Mouse (Mus musculus) retina, adult 2 months (tissue): ENCODE results near the gene Mrps35.

Experiments used
- DNase-seq: peaks from one replicate; pipeline ENCODE4 v3.0.0-alpha.2; 2012; ENCODE audit warnings: low read depth, low spot score

The Mrps35 gene

DNA sequence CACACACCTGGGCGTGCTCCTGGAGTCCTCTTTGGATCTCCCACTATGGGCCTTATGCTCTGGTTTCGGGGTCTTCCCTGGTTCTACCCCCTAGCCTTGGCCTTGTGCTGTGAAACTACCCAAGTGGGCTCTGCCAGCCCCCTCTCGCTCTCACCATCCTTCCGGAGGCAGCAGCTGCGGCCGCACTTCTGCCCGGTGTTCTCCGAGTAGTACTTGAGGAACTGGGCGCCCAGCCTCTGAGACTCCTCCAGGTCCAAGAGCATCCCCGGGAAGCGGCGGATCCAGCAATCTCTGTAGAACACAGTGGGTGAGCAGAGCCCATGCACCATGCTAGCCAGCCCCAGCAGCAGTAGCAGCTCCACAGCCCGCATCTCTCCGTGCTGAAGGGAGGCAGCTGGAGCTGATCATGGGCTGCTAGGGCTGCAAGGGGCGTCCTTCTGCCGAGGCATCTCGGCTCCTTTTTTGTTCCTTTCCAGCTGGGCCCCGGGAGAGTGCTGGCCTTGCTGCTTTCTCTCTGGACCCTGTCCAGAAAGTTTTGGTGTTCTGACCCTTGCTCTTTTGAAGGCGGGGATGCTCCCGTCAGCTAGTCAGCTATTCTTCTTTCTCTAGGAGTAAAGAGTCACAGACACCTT is 44.1 kb downstream of the Mrps35 start, which contains the start of gene Mansc4:
TSS of gene Mansc4 (minus strand) at position 439 of the 632 bp plus-strand sequence.
- DNase-seq, result no peak

DNA sequence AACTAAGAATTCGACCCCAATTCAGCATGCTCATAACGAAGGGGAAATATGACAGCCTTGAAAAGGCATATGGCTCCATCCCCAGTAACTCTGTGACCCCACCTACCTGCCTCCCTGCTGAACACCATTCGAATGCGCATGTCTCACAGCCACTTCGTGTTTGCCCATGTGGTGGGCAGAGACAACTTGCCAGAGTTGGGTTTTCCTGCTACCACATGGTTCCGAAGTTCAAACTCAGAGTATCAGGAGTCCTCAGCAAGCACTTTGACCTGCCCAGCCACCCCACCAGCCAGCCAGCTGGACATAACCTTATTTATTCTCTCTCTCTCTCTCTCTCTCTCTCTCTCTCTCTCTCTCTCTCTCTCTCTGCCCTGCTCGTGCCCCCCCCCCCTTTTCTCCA is 45.2 kb downstream of the Mrps35 start:
- DNase-seq, result no peak

DNA sequence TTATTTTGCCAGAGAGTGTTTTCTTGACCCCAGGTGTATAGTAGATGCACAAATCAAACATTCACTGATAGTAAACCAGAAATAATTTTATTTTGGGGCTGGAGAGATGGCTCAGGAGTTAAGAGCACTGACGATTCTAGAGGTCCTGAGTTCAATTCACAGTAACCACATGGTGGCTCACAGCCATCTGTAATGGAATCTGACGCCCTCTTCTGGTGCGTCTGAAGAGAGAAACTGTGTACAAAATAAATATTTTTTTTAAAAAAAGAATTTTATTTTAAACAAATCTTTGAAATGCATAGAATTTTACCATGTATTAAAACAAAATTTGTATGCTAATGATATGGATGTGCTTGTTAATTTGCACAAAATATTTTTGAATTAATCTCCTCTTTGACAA is 46.0 kb downstream of the Mrps35 start:
- no peak for DNase-seq

DNA sequence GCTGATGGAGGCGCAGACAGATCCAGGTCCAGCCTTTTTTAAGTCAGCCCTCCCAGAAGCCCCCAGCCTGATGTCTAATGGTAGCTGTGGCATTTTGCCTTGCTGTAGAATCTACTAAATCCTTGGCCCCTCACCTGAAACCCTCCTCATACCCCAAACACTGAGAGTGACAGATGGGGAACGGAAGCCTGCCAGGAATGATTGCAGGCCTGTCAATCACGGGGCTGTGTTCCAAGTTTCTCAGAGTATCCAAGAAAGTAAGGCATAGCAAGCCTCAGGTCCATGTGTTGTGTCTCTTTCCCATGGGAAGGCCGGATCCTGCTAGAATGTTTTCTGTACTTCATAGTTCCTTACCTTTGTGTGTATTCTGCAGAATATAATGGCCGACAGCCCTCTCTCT is 47.6 kb downstream of the Mrps35 start:
- DNase-seq, result no peak

DNA sequence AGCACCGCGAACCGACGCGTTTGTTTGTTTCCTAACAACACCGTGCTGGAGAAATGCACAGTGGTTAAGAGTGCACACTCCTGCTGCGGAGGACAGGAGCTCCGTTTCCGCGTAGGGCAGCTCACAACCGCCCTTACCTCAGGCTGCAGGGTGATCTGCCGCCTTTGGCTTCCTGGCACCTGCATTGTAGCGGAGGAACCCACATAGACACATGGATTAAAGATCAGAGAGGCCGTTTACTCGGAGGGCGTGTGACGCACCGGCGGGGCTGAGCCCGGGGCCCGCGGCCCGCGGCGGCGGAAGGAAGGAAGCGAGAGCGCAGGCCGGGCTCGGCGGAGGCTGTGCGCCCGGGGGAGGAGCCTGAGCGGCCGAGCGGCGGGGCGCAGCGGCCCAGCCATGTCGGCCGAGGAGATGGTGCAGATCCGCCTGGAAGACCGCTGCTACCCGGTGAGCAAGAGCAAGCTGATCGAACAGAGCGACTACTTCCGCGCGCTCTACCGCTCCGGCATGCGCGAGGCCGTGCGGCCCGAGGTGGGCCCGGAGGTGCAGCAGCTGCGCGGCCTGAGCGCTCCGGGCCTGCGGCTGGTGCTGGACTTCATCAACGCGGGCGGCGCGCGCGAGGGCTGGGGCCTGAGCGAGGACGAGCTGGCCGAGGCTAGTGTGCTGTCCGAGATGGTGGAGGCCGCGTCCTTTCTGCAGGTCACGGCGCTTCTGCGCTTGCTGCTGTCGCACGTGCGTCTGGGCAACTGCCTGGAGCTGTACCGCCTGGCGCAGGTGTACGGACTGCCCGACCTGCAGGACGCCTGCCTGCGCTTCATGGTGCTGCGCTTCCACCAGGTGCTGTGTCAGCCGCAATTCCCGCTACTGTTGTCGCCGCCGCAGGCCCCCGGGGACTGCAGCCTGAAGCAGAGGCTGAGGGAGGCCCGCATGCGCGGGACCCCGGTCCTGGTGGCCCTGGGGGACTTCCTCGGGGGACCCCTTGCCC is 48.9 kb downstream of the Mrps35 start, which contains the start of gene Klhl42:
TSS of gene Klhl42 (plus strand) at position 244 of the 985 bp plus-strand sequence.
- DNase-seq, result peak; percentile 9

DNA sequence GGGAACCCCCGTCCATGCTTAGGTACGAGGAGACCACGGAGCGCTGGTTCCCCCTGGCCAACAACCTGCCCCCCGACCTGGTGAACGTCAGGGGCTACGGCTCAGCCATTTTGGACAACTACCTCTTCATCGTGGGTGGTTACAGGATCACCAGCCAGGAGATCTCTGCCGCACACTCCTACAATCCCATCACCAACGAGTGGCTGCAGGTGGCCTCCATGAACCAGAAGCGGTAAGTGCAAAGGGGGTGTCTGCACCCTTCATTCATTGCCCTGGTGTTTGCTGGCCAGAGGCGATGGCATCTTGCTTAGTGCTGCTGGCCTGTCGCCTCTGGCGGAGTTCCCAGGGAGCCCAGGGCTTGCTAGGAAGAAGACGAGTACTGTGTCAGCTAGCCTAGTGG is 49.6 kb downstream of the Mrps35 start:
- no peak for DNase-seq

DNA sequence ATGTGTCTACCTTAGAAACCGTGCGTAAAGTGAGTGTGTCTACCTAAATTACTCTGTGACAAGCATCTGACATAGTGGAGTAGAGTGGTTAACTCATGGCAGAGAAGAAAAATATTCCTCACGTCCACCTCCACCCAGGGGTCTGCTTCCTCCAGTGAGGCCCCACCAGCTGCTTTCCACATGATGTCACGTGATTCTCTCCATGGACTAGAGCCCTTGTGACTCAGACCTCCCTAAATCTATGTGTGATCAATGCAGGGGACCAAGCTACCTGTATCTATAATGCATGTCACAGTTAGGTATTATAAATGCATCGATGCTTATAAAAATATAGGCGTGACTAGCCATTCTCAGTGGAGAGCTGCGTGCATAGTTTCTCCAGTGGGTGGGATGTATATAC is 52.2 kb downstream of the Mrps35 start:
- DNase-seq, result no peak

DNA sequence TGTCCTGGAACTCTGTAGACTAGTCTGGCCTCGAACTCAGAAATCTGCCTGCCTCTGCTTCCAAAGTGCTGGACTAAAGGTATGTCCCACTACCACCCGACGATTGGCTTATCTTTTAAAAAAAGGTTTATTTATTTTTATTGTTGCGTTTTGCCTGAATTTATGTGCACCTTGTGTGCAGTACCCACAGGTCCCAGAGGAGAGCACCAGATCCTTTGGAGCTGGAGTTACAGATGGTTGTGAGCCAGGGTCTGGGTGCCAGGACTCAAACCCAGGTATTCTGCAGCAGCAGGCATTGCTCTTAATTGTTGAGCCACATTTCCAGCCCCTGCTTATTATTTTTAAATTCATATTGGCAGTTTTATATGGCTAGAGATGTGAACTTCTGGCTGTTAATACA is 53.5 kb downstream of the Mrps35 start:
- DNase-seq, result no peak

DNA sequence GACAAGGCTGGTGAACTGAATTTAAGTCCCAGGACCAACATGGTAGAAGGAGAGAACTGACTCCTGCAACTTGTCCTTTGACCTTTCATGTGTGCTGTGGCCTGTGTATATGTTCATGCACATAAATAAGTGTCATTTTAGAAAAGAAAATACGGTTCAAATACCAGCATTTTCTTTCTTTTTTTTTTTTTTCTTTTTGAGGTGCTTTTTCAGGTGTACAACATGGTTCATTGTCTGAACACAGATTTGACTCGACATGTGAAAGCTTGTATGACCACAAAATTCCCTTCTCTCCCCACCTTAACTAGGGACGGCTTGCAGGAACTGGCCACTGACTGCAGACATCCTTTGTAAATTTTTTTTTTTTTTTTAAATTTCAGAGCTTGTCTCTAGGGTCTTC is 54.4 kb downstream of the Mrps35 start:
- no peak for DNase-seq

DNA sequence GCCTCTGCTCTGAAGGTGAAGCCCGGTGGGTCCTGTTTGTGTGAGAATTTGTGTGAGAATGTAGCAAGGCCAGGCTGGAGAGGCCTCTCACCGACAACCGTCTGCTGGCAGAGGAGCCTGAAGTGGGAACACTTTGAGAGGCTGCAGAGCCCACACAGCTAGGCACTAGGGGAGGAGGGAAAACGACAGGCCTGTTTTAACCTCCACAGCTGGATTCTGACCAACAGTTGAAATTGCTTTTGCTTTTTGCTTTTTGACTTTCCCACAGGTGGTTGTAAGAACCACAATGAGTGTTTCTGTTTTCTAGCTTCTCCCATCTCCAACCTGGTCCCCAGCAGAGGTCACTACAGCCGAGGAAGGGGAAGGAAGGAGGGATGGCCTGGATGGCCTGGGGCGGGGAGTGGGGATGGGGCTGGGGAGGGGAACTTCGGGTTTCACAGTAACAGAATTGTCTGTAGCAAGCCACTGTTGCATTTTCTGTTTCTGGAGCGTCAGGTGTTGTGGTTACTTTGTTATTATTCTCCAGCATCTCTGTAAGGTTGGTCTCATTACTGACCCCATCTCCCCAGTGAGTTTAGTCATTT is 54.9 kb downstream of the Mrps35 start:
- DNase-seq, result no peak

DNA sequence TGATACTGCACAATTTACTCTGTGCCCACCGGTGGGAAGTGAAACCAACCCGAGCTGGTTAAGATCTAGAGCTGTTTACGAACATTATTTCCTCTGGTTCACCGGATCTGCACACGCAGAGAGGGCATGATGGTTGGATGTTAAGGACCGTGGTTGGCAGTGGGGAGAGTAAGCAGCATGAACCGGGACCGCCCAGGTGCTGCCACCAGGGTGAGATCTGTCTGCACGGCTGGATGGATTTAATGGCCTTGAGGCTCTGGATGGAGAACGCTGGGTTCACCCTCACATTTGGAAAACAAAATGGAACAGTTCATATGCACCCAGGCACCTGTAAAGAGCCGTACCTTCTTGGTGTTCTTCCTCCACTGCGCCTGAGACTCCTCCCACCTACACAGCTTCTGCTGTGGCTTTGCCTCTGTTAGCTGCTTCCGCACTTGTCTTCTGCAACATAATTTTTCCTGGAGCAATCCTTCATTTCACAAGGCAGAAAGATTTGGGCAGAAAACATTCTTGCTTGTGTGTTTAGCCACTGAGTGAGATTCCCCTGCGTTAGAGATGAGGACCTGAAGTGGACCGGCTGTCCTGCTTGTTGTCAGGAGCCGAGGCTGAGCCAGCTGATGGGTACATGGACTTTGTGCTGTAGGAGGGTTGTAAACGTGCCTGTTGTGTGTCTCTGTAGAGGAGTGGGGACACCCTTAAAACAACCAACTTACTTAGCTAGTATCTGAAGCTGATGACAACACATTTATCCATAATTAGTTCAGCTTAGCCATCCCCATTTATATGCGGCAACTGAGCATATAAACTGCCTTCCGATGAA is 57.1 kb downstream of the Mrps35 start:
- no peak for DNase-seq

DNA sequence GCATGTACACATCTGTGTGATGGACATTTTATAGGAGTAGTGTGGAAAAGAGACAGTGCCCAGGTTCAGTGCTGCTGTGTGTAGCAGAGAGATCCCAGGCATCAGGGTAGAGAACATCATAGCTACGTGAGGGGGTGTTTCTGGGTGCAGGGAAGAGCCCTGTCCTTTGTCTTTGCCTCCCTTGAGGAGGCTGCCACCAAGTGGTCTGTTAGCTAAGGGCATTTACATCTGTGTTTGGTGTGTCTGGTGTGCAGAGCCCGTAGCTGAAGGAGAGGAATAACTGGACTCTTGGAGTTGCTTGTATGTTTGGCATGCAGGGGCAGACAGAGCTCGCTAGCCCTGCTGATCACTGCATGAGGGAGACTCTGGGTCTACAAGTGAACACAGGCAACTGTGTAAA is 59.7 kb downstream of the Mrps35 start:
- DNase-seq, result no peak

DNA sequence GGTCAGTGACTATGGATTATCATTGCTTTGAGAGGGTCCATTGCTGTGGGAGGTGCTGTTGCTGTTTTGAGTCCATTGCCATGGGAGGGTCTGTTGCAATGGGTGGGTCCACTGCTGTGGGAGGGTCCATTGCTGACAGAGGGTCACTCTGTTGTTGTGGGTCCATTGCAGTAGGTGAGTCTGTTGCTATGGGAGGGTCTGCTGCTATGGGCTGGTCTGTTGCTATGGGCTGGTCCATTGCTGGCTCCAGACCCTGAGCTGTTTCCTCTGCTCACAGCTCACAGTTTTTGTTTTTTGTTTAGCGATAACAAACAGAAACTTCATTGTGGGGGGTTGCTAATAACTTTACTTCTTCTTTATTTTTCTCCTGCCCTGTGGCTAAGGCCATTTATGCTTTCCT is 63.0 kb downstream of the Mrps35 start:
- DNase-seq, result no peak

DNA sequence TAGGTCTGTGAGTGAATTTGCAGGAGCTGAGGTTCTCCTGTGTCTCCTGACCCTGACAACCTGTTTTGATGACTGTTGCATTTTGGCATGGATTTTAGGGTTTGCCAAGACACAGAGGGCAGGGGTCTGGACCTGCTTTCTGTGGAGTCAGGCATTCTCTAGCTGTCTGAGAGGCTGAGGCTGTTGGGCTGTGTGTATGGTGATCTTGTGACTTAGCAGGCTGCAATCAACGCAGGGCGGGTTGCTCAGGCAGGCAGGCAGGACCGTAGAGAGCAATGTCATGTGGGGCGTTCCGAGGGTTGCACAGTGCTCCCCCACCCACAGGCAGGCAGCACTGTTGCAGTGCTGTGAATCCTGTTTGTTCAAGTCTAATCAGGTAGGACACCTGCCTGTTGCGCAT is 64.2 kb downstream of the Mrps35 start:
- no peak for DNase-seq

DNA sequence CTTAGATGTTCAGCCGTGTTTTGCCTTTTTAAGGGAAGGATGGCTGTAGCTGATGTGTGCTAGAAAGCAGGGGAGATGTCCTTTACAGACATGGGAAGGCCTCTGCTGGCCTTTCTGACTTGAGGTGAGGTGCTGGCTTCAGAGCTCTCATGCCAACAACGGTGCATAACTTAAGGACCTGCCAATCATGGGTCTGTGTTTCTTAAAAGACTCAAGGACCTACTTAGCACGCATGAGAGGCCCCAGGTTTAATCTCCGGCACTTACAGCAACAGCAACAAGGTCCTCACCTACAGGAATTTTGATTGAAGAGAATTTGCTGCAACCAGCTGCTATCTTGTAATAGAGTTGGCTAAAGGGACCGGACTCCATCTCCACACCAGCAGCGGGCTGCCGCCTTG is 66.7 kb downstream of the Mrps35 start:
- DNase-seq, result no peak

DNA sequence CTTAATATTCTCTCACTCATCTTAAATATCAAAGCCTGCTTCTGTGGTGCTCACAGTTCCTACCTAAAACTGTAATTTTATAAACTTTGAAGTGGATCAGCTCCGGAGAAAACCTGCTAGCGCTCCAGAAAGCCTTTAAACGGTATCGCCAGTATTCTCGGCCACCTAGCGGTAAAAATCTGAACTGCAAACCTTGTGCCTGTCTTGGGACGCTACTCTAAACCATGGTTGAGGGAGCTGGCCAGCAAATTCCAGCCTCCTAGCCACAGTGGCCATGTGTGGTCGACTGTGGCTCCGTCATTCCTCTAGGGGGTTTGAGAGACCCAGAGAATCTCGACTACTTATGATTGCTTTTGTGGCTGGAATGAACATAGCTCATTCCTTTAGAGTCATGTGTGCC is 74.0 kb downstream of the Mrps35 start:
- DNase-seq, result peak; percentile 54

DNA sequence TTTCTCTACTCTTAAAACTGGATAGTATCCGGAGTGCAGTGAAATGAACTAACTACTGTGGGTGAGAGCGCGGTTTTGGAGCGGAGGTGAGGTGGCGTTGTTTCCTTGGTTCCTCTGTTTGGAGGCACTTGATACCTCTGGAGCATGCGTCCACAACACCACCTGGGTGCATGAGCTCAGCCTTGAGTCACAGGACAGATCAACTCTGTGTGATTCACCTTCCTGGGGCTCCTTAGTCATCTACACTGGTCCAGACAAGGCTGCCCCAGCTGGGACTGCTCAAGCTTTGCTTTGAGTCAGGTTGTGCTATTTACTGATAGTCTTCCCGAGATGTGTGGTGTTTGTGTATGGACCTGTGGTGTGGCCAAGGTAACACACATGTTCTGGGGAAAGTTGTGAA is 75.2 kb downstream of the Mrps35 start:
- DNase-seq, result no peak

DNA sequence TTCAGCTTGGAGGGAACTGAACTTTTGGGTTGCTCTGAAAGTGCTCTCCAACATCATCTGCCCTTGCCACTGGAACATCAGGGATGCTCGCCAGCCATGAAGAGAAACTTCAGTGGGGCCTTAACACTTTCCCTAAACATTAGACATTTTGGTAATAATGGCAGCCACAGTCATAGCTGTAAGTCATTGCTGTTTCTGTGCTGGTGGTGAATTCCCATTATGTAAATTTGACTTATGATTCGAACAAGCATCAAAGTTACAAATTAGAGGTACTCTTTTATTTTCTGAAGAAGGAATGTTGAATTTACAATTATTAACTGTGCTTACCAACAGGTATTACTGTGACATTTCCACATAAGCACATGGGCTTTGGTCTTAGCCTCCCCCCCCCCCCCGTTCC is 75.6 kb downstream of the Mrps35 start:
- DNase-seq, result no peak

DNA sequence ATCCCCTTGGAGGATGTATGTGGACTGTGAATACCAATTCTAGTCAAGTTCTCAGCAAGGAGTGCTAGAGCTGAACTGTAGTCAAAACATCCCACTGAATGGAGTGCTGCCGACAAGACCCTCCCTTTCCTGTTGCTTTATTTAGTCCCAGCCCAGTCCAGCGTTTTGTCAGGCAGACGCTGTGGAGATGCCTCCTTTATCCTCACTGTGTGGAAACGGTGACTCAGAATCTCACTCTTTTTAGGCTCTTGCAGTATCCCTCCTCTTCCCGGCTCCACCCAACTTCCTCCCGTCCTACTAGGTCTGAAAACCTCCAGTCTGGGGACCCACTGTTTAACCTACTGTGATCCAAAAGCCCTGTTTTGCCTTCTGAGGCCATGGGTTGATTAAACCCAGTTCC is 78.8 kb downstream of the Mrps35 start:
- no peak for DNase-seq
